Mouse (Mus musculus) olfactory bulb, adult 2 months (tissue): ENCODE results near the gene Ttc34.

Source experiments
- CTCF ChIP-seq: fragments of 200-500 bp; IDR thresholded peaks from 2 replicates; pipeline ENCODE4 v1.5.1; 2012; ENCODE audit warnings: low read depth, mild to moderate bottlenecking, low read length, moderate library complexity; ENCODE audit not compliant: insufficient read depth
- POLR2A ChIP-seq: fragments of 200-500 bp; IDR thresholded peaks from 2 replicates; pipeline ENCODE4 v1.6.1; 2012; ENCODE audit warnings: mild to moderate bottlenecking, low read depth, low read length, moderate library complexity; ENCODE audit not compliant: insufficient read depth

- TF ChIP-seq POLR2A (no peak), CTCF (no peak)
Observed at GRCm38 (mm10) chr4:154791894-154792293, 45.4 kb upstream of the Ttc34 start.
